Mouse (Mus musculus): Measurements from ENCODE around the gene Olfr1205.

Gene Olfr1205

GRCm38 (mm10) chr2:88829437-88829836 lies at the start of gene Olfr1205:
TSS of gene Olfr1205 (plus strand) at chr2:88829737.
- no peak for DNase-seq

GRCm38 (mm10) chr2:88792736-88793135 lies 36.8 kb upstream of the Olfr1205 start, which contains the start of gene Olfr1201:
TSS of gene Olfr1201 (plus strand) at chr2:88793036.
- no peak for DNase-seq

DNA sequence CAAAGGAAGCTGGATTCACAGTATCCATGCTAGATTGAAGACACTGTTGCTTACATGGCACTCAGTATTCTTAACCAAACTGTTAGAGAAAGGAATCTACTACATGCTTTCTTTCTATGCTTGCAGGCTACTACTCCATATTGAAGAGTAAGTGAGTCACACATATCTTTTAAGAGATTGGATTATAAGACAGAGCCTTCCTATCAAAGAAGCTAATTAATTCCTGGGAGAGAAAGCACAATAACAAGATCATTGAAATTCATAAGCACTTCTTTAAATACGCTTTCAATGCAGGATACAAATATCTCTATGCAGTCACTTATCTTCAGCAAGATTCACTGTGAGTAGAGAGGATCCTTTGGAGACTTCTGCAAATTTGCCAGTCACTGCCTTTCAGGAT lies 15.3 kb upstream of the Olfr1205 start, which contains the start of gene Olfr1202:
Gene Olfr1202 (plus strand): TSS at position 301 of the 400 bp plus-strand sequence.
- no peak for DNase-seq

DNA sequence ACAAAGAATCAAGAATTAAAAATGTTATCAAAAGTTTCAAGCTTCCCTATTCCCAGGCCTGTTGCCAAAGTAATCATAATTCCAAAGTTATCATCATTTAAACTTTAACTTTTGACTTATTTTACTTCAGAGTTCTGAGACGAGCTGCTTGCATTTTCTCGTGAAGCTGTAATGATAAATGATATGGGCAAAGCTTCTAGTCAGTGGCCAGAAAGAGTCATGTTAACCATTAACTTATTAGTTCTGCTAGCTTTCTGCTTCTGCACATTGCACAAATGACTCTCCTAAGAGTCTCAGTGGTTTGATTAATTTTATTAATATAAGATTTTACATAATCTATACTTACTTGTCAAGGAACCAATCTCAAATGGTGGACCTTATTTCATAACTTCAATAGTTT lies 8.9 kb downstream of the Olfr1205 start:
- DNase-seq: no peak

DNA sequence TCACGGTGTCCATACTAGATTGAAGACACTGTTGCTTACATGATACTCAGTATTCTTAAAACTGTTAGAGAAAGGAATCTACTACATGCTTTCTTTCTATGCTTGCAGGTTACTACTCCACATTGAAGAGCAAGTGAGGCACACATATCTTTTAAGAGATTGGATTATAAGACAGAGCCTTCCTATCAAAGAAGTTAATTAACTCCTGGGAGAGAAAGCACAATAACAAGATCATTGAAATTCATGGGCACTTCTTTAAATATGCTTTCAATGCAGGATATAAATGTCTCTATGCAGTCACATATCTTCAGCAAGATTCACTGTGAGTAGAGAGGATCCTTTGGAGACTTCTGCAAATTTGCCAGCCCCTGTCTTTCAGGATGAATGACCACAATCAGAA lies 19.5 kb downstream of the Olfr1205 start, which contains the start of gene Olfr1204:
Gene Olfr1204 (plus strand): TSS at position 301 of the 400 bp plus-strand sequence.
- DNase-seq: no peak

- DNase-seq: no peak
Measured at GRCm38 (mm10) chr2:88862931-88863330, 33.4 kb downstream of the Olfr1205 start, which contains the start of gene Olfr1206. TSS of gene Olfr1206 (plus strand) at chr2:88863231.

All from thymus, postnatal 14 days (tissue).